Mouse (Mus musculus): ENCODE data around the gene Fcer1g. TPM values are rescaled to one million over a fixed set of nuclear protein-coding genes. Genes with fewer than 3 reads are reported as not detected.

Fcer1g gene
- 22.3 and 28.4 TPM in 2 replicates for polyA plus RNA-seq (2016; fragmentation: Nextera tagmentation; extraction: Ambion mirVana)

GRCm38 (mm10) chr1:171234126-171234525 lies at the start of gene Fcer1g:
Gene Fcer1g (minus strand): TSS chr1:171234365.
- 93% methylated on average over 14 of the region's 14 CpGs for WGBS
- H3K27ac ChIP-seq (replicated peaks) = no peak within 1 kb of the TSS
- peaks cover 8% of the 10 kb centered on the region; the same call in 1 of the 2 replicates for H3K4me1 ChIP-seq
- no peak for ATAC-seq (ENCODE audit: low FRiP score, low read depth)
- no peaks in the 10 kb centered on the region for H3K27me3 ChIP-seq
- no peak within 1 kb of the TSS for H3K9ac ChIP-seq (replicated peaks)
- no peaks in the 10 kb centered on the region for H3K9me3 ChIP-seq
- no peak within 1 kb of the TSS for H3K4me2 ChIP-seq (replicated peaks)
- H3K36me3 ChIP-seq = peaks cover 57% of the 10 kb centered on the region
- H3K4me3 ChIP-seq = no peak within 1 kb of the TSS

GRCm38 (mm10) chr1:171283188-171284160 lies 49.3 kb upstream of the Fcer1g start:
- H3K27me3 ChIP-seq = no peaks in the 10 kb centered on the region
- 94% methylated on average over 18 of the region's 18 CpGs for WGBS

GRCm38 (mm10) chr1:171282086-171282805 lies 48.1 kb upstream of the Fcer1g start:
- H3K27ac ChIP-seq (replicated peaks) = no peak overlapping the region

More at GRCm38 (mm10) chr1:171283188-171284160, 49.3 kb upstream of the Fcer1g start:
- Histone ChIP-seq H3K4me1 (peaks cover 39% of the 10 kb centered on the region), H3K36me3 (peaks cover 48% of the 10 kb centered on the region), H3K4me2 (replicated peaks) (no peak overlapping the region), H3K27ac (replicated peaks) (no peak overlapping the region), H3K9me3 (no peaks in the 10 kb centered on the region), H3K4me3 (no peak overlapping the region), H3K9ac (replicated peaks) (no peak overlapping the region)
- ATAC-seq (ENCODE audit: low FRiP score, low read depth) = no peak

GRCm38 (mm10) chr1:171281528-171281923 lies 47.4 kb upstream of the Fcer1g start:
- Histone ChIP-seq H3K4me2 (replicated peaks) (peak overlapping the region; percentile 85), H3K27ac (replicated peaks) (peak overlapping the region; percentile 69), H3K36me3 (peaks cover 64% of the 10 kb centered on the region), H3K9me3 (no peaks in the 10 kb centered on the region), H3K4me1 (peaks cover 27% of the 10 kb centered on the region), H3K27me3 (no peaks in the 10 kb centered on the region), H3K9ac (replicated peaks) (peak overlapping the region; percentile 51), H3K4me3 (peak overlapping the region; percentile 68)
- ATAC-seq (ENCODE audit: low FRiP score, low read depth) = peak; percentile 25; the same call in 1 of the 2 replicates
- 1% methylated on average over 10 of the region's 10 CpGs for WGBS

More at GRCm38 (mm10) chr1:171282086-171282805, 48.1 kb upstream of the Fcer1g start:
- no peak for ATAC-seq (ENCODE audit: low FRiP score, low read depth)
- no peaks in the 10 kb centered on the region for H3K27me3 ChIP-seq
- peaks cover 33% of the 10 kb centered on the region for H3K4me1 ChIP-seq
- H3K9me3 ChIP-seq = no peaks in the 10 kb centered on the region
- no peak overlapping the region; the same call in 1 of the 2 replicates for H3K9ac ChIP-seq (replicated peaks)
- H3K4me2 ChIP-seq (replicated peaks) = peak overlapping the region; percentile 85
- H3K4me3 ChIP-seq = peak overlapping the region; percentile 68; the same call in 1 of the 2 replicates
- H3K36me3 ChIP-seq = peaks cover 58% of the 10 kb centered on the region
- 82% methylated on average over 18 of the region's 18 CpGs for WGBS

- Histone ChIP-seq H3K4me3 (peak within 1 kb of the TSS; percentile 68), H3K9me3 (no peaks in the 10 kb centered on the region), H3K9ac (replicated peaks) (peak within 1 kb of the TSS; percentile 77), H3K27me3 (no peaks in the 10 kb centered on the region), H3K27ac (replicated peaks) (peak within 1 kb of the TSS; percentile 69), H3K4me2 (replicated peaks) (peak within 1 kb of the TSS; percentile 85), H3K36me3 (peaks cover 64% of the 10 kb centered on the region), H3K4me1 (peaks cover 22% of the 10 kb centered on the region)
- under 1% methylated on average over 26 of the region's 26 CpGs for WGBS
- peak; percentile 98 for ATAC-seq (ENCODE audit: low FRiP score, low read depth)
These were observed 46.9 kb upstream of the Fcer1g start, which contains the start of gene Ppox for GRCm38 (mm10) chr1:171280916-171281527. Gene Ppox (minus strand): TSS chr1:171281186.

- 2% methylated on average over 25 of the region's 25 CpGs for WGBS
- peak overlapping the region; percentile 15; the same call in 1 of the 2 replicates for H3K27ac ChIP-seq (replicated peaks)
- ATAC-seq (ENCODE audit: low FRiP score, low read depth) = peak; percentile 16; the same call in 1 of the 2 replicates
These were observed 46.2 kb upstream of the Fcer1g start for GRCm38 (mm10) chr1:171280250-171280915.

GRCm38 (mm10) chr1:171279721-171280120 lies 45.6 kb upstream of the Fcer1g start:
- WGBS = 57% methylated on average over 5 of the region's 5 CpGs
- H3K27ac ChIP-seq (replicated peaks) = no peak overlapping the region; the same call in 1 of the 2 replicates
- H3K36me3 ChIP-seq = peaks cover 64% of the 10 kb centered on the region
- no peaks in the 10 kb centered on the region for H3K27me3 ChIP-seq
- no peak for ATAC-seq (ENCODE audit: low FRiP score, low read depth)
- H3K4me1 ChIP-seq = peaks cover 21% of the 10 kb centered on the region
- H3K4me2 ChIP-seq (replicated peaks) = peak overlapping the region; percentile 85
- no peaks in the 10 kb centered on the region for H3K9me3 ChIP-seq
- peak overlapping the region; percentile 77 for H3K9ac ChIP-seq (replicated peaks)
- H3K4me3 ChIP-seq = peak overlapping the region; percentile 68

More at GRCm38 (mm10) chr1:171280250-171280915, 46.2 kb upstream of the Fcer1g start:
- Histone ChIP-seq H3K9ac (replicated peaks) (peak overlapping the region; percentile 77), H3K36me3 (peaks cover 64% of the 10 kb centered on the region), H3K27me3 (no peaks in the 10 kb centered on the region), H3K9me3 (no peaks in the 10 kb centered on the region), H3K4me3 (peak overlapping the region; percentile 68), H3K4me2 (replicated peaks) (peak overlapping the region; percentile 85), H3K4me1 (peaks cover 21% of the 10 kb centered on the region)

GRCm38 (mm10) chr1:171279012-171279705 lies 45.0 kb upstream of the Fcer1g start:
- Histone ChIP-seq H3K4me1 (peaks cover 21% of the 10 kb centered on the region), H3K9me3 (no peaks in the 10 kb centered on the region), H3K4me3 (no peak overlapping the region), H3K27me3 (no peaks in the 10 kb centered on the region), H3K4me2 (replicated peaks) (no peak overlapping the region), H3K36me3 (peaks cover 65% of the 10 kb centered on the region), H3K27ac (replicated peaks) (no peak overlapping the region), H3K9ac (replicated peaks) (peak overlapping the region; percentile 77; the same call in 1 of the 2 replicates)
- 87% methylated on average over 14 of the region's 14 CpGs for WGBS
- ATAC-seq (ENCODE audit: low FRiP score, low read depth) = no peak

GRCm38 (mm10) chr1:171278436-171278835 lies 44.3 kb upstream of the Fcer1g start:
- no peak for ATAC-seq (ENCODE audit: low FRiP score, low read depth)
- WGBS = 92% methylated on average over 8 of the region's 8 CpGs

GRCm38 (mm10) chr1:171277736-171278135 lies 43.6 kb upstream of the Fcer1g start:
- H3K4me2 ChIP-seq (replicated peaks) = no peak overlapping the region
- H3K9me3 ChIP-seq = no peaks in the 10 kb centered on the region
- peaks cover 21% of the 10 kb centered on the region for H3K4me1 ChIP-seq
- H3K36me3 ChIP-seq = peaks cover 65% of the 10 kb centered on the region
- H3K27ac ChIP-seq (replicated peaks) = no peak overlapping the region
- ATAC-seq (ENCODE audit: low FRiP score, low read depth) = no peak
- H3K9ac ChIP-seq (replicated peaks) = no peak overlapping the region
- H3K27me3 ChIP-seq = no peaks in the 10 kb centered on the region
- no peak overlapping the region for H3K4me3 ChIP-seq
- 85% methylated on average over 10 of the region's 10 CpGs for WGBS

More at GRCm38 (mm10) chr1:171278436-171278835, 44.3 kb upstream of the Fcer1g start:
- H3K4me2 ChIP-seq (replicated peaks) = no peak overlapping the region
- H3K36me3 ChIP-seq = peaks cover 66% of the 10 kb centered on the region
- H3K9me3 ChIP-seq = no peaks in the 10 kb centered on the region
- no peaks in the 10 kb centered on the region for H3K27me3 ChIP-seq
- no peak overlapping the region for H3K9ac ChIP-seq (replicated peaks)
- H3K4me3 ChIP-seq = no peak overlapping the region
- H3K4me1 ChIP-seq = peaks cover 21% of the 10 kb centered on the region
- H3K27ac ChIP-seq (replicated peaks) = no peak overlapping the region
